Mouse (Mus musculus): ENCODE results near the gene Cdh11. TPM values are rescaled to one million over a fixed set of nuclear protein-coding genes. Genes with fewer than 3 reads are reported as not detected.

Gene Cdh11
- total RNA-seq (2021) = 10 to 100 TPM; 28.0 to 28.6 TPM
- long read RNA-seq, experiment 1, full-length matches to known transcripts = 7 of 15 reads
- long read RNA-seq, experiment 1, partial matches to known transcripts = 7 of 15 reads
- long read RNA-seq, experiment 1, other reads (novel, unspliced or antisense) = 1 of 15 reads
- long read RNA-seq, experiment 2, full-length matches to known transcripts = 9 of 14 reads
- long read RNA-seq, experiment 2, partial matches to known transcripts = 2 of 14 reads
- long read RNA-seq, experiment 2, other reads (novel, unspliced or antisense) = 3 of 14 reads

GRCm38 (mm10) chr8:102785592-102786416 lies at the start of gene Cdh11:
Cdh11 (minus strand) TSS chr8:102785642.
- DNase-seq = no peak

- no peak for DNase-seq
These were observed 28.5 kb upstream of the Cdh11 start for GRCm38 (mm10) chr8:102813959-102814358.

GRCm38 (mm10) chr8:102790303-102790702 lies 4.9 kb upstream of the Cdh11 start:
- peak; percentile 45 for DNase-seq

DNA sequence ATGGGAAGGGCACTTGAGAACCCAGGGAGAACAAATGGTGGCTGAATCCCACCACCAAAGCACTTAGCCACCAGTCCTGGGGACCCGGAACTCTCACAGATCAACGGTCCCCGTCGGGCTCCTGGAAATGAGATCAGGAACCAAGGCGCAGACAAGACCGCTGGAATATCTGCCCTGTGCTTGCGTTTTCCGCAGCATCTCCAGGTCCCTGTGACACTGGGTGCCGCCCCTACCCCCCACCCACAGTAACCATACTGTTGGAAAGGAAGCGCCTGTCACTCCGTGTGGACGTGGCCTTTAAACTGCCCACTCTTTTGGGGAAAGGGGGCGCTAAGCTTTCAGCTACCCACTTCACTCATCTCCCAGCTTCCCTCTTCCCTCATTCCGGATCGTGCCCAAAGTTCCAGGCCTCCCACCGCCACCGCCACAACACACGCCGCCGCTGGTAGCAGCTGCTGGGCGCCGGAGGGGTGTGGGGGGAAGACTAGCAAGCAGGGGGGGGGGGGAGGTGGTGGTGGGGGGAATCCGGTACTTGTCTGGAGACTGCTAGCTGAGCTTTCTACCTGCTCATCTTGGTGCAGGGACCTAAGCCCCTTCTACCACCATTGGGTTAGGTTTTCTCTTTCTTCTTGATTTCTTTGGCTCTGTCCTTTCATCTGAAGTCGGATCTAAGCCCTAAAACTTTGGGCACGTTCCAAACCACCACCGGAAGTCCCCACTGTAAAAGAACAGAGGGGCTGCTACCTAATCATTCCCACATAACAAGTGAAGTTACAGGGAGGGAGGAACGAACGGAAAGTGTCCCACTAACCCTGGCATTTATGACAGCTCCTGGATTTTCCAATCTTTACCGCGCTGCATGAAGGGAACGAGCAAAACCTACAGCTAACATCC lies 1.3 kb upstream of the Cdh11 start:
- peak; percentile 22 for DNase-seq

- DNase-seq = peak; percentile 70
These were observed 497 bp downstream of the Cdh11 start for GRCm38 (mm10) chr8:102784835-102785455.

- DNase-seq = peak; percentile 65
These were observed 1.4 kb downstream of the Cdh11 start for GRCm38 (mm10) chr8:102783821-102784591.

- DNase-seq = no peak
These were observed 2.5 kb downstream of the Cdh11 start for GRCm38 (mm10) chr8:102782707-102783489.

GRCm38 (mm10) chr8:102780899-102781298 lies 4.5 kb downstream of the Cdh11 start:
- peak; percentile 84 for DNase-seq

- no peak for DNase-seq
These were observed 10.8 kb downstream of the Cdh11 start for GRCm38 (mm10) chr8:102774594-102774993.

DNA sequence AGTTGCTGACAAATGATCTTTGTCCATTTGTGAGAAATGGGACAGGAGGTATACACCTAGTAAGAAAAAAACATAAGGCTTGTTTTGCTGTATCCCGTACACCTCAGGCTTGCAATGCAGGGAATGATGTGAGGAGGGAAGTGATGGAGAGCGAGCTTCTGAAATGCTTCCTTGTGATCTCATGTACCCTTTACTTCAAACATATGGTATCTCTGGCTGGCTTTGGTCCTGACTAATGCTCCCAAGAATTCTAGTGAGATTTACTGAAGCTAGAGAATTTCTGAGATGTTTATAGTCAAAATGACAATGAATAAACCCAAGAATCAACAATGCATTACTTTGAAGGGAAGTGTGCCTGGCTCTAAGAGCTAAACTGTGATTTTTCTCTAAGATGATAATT lies 14.0 kb downstream of the Cdh11 start:
- DNase-seq = no peak

DNA sequence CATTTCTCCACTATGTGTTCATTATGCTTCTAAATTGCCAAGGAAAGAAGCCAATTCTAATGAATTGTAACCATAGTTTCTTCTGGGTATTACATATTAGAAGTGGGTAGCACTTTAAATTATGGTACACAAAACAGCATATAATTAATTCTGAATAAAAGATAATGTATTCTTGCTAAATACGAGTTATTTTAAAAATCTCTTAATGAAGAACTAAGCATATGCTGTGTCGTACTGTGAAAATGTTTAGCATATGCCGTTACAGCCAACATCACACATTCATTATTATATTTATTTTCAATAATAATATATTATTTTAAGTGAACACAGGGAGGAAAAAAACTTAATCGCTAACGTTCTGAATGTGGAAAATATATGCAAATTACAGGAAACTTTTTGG lies 31.6 kb downstream of the Cdh11 start:
- no peak for DNase-seq

DNA sequence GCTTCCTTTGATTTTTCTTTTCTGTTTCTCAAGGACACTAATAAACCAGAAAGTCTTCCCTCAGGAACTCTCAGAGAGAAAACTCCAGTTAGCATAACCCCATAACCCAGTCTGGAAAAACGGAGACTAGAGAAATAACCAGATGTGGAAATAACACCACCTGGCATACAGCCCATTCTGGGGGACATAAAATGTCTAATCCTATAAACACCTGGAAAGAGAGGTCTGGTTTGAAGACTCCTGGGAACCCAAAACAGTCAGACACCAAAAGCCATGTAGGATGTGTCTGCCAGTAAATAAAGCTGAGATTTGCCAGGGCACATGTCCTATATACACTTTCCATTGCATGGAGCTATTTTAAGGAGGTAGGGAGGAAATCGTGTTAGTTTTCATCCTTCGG lies 42.5 kb downstream of the Cdh11 start:
- no peak for DNase-seq

GRCm38 (mm10) chr8:102742008-102742591 lies 43.3 kb downstream of the Cdh11 start:
- no peak for DNase-seq

DNA sequence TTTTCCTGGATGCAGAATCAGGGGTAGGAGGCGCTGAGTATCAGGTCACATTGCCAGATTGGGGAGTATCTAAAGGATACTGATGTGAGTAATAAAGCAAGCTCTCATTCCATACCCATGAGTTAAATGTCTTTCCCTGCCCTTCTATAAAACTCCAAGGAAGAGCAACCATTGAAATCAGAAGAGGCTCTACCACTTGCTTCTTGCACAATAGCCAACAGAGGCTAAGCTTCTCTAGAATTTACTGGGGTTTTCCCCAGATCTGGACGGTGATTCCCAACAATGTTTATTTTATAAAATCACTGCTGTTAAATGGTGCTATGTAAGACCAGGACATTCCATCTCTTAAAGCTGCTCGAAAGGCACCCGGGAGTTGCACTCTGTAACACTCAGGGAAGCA lies 44.5 kb downstream of the Cdh11 start:
- DNase-seq = no peak

DNA sequence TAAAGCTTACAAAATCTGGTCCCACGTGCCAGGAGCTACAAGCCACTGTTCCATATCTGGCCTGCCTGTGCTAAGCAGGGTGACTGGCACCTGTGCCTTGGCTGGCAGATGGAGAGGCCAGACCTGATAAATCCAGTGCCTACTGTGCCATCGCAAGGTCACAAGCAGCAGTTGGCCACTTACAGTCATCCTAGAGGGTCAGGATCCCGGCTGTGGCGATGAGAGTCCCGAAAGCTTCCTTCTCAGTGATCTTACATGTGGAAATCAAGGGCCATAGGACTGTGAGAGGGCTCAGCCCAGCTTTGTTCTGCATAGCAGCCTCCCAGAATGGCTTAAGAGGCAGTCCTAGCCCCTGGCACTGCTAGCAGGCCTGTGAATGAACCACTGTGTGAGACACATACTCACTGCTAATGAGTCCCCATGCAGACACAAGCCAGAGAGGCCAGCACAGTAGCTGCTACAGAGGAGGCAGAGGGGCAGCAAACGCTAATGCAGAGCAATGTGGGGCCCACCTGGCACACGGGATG lies 46.4 kb downstream of the Cdh11 start:
- peak; percentile 20 for DNase-seq

DNA sequence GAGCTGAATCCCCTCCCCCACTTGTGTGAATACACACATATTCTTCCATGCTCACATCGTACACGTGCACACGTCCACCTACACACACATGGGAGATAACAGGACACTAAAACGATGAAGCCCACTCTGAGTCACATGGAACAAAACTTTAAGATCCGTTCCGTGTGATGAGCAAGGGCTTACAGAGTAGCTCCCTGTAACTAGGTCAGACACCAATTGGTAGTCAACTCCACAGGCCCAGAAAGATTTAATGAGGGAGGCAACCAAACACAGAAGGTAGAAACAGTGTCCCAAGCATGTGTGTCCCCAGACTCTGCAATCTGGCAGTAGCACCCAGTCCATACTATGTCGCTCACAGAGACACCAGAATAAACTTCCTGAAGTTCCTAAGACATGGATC lies 47.0 kb downstream of the Cdh11 start:
- no peak for DNase-seq

- DNase-seq = no peak
These were observed 51.0 kb downstream of the Cdh11 start for GRCm38 (mm10) chr8:102734419-102734818.

DNA sequence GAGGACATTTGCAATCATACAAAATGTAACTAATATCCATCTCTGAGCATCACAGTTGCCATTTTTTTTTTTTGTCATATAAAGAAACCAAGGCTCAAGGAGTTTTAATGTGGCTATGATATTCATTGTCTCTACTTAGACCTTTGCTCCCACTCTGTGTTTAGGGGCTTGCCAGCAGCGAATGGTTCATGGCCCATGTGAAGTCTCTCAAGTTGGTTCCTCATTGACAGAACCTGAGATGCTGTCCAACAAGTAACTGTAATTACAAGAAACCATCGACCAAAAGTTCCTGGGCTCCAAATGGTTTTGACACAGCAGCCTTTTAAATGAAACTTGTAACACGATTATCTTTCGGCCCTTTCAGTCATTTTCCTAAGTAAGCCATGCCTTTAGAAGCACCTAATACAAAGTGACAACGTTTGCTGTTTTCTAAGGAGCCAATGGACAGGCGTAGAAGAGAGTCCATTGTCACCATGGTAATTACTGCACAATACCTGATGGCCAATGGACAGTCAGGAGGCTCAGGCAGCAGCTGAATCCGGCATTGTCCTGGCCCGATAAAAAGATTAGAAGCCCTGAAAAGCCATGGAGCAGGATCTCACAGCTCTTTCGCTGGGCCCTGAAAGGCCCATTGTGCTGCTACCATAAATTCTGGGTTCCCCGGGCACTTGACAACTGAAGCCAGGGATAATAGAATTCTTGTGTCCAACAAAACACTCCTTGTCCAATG lies 59.1 kb downstream of the Cdh11 start:
- no peak for DNase-seq

DNA sequence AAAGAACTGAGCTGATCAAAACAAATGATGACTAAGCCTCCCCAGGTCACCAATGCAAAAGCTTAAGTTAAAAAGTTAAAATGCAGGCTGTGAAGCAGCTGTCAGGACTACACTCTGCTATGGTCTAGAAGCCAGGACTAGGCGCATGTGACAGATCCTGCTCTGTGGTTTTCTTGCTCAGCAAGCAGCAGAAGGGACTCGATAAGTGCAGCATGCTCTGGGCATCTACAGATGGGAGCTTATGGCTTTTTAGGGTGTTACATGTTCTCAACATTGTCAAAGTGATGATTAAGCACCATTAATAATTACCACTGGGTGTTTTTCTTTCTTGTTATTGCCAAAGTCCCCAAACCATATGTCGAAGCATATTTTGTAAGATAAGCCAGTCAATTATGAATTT lies 59.9 kb downstream of the Cdh11 start:
- DNase-seq = no peak

Data from adrenal gland, postnatal 10 days (tissue).